Mouse (Mus musculus): ENCODE measurements around the gene Pnp. TPM values are rescaled to one million over a fixed set of nuclear protein-coding genes. Genes with fewer than 3 reads are reported as not detected.
"Not testable (repeated sequence)": the region's sequence is repeated elsewhere in the genome, so short reads cannot be mapped to it uniquely, and the experiment has no call there.

The Pnp gene
- polyA plus RNA-seq, 1 experiment from 2014 or later = 28.2 TPM

DNA sequence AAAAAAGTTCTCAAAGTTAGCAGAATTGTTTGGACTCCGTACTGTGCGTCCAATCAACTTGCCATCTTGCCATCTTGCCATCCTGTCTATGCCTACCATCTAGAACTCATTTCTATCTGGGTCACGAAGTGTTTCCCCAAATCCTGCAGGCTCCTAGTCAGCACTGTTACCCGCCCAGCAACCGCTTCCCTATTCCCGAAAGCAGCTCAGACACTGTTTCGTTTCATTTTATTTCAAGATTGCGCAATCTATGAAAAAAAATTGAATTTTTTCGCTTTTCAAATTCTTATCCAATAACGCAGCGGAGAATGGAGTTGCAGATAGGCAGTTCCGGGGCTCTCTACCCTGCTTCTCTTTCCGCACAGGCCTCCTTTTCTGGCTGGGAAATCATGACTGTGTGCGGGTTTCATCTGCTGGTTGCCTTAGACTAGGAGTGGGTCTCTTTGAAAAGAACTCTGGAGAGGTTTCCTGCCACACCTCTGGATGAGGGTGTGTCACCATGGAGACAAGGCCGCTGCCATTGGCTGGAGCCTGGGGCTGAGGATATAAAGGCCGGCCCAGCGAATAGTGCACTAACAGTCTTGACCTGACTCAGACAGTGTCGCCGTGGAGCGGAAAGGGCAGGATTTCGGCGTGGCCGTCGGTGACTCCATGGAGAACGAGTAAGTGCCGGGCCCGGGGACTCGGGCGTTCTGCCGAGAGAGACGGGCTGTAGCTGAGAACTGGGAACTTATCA lies 13.2 kb downstream of the Pnp start, which contains the start of gene Gm49342:
Gene Gm49342, plus strand, starts transcription at position 586 of the 736 bp plus-strand sequence.
- Histone ChIP-seq H3K4me2 (ENCODE audit: low read length) (peak within 1 kb of the TSS; percentile 57), H3K9me3 (replicated peaks; ENCODE audit: control insufficient read depth, low read length) (no peaks in the 10 kb centered on the region), H3K4me1 (ENCODE audit: control insufficient read depth, insufficient read depth, low read length) (no peaks in the 10 kb centered on the region), H3K27me3 (replicated peaks; ENCODE audit: control insufficient read depth, insufficient read depth, low read length) (no peaks in the 10 kb centered on the region), H3K4me3 (ENCODE audit: low read depth, low read length) (peak within 1 kb of the TSS; percentile 41), H3K9ac (ENCODE audit: low read length) (peak within 1 kb of the TSS; percentile 59), H3K27ac (ENCODE audit: low read depth, low read length) (peak within 1 kb of the TSS; percentile 75), H3K36me3 (ENCODE audit: control insufficient read depth, insufficient read depth, low read length) (no peaks in the 10 kb centered on the region)
- DNase-seq (ENCODE audit: low spot score) (peak; percentile 90), ATAC-seq (peak; percentile 97)
- whole genome bisulfite sequencing = 14% methylated on average over 31 of the region's 31 CpGs

DNA sequence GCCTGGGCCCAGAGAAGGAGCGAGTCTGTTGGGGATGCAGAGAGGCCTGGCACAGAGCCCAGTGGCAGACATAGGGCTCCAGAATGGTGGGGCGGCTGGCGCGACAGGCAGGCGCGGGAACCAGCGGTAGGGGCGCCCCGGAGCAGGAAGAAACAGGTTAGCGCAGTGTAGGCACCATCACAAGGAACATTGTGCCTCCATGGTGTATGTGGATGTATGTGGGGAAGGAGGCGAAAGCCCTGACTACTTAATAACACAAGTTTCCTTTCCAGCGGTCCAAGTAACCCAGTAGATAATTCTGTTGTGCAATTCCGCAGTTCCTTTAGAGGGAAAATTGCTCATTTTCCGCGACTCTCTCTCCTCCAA lies 13.8 kb downstream of the Pnp start:
- H3K27ac ChIP-seq (ENCODE audit: low read depth, low read length) = peak overlapping the region; percentile 75
- 0% methylated on average over 14 of the region's 15 CpGs for WGBS

DNA sequence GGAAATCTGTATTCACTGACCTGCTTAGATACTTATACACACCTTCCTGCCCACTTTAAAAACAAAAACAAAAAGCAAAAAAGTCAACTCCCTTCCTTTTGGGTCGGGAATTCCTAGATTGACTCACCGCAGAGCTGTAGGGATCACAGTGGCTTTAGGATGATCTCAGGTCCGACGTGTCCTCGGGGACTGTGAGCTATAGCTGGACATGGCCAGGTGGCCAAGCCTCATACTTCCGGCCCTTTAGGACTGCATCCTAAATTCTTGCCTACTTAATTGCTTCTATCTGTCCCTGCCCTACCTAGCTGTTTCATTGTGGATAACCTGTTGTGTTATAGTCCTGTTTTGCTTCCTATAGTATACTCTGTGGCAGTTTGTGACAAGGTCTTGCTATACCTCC lies 14.2 kb downstream of the Pnp start:
- 4% methylated on average over 6 of the region's 6 CpGs for WGBS
- not testable (repeated sequence) for H3K9me3 ChIP-seq (replicated peaks; ENCODE audit: control insufficient read depth, low read length); H3K4me1 ChIP-seq (ENCODE audit: control insufficient read depth, insufficient read depth, low read length); DNase-seq (ENCODE audit: low spot score); H3K36me3 ChIP-seq (ENCODE audit: control insufficient read depth, insufficient read depth, low read length); H3K27me3 ChIP-seq (replicated peaks; ENCODE audit: control insufficient read depth, insufficient read depth, low read length)
- peak overlapping the region; percentile 41 for H3K4me3 ChIP-seq (ENCODE audit: low read depth, low read length)
- 0 out of 2 replicates have a peak, but pooled peaks have one; percentile 10 for ATAC-seq
- peak overlapping the region; percentile 59 for H3K9ac ChIP-seq (ENCODE audit: low read length)
- H3K4me2 ChIP-seq (ENCODE audit: low read length) = peak overlapping the region; percentile 57
- peak overlapping the region; percentile 75; the same call in 1 of the 2 replicates for H3K27ac ChIP-seq (ENCODE audit: low read depth, low read length)

More for the DNA sequence above, 13.8 kb downstream of the Pnp start:
- H3K36me3 ChIP-seq (ENCODE audit: control insufficient read depth, insufficient read depth, low read length); H3K27me3 ChIP-seq (replicated peaks; ENCODE audit: control insufficient read depth, insufficient read depth, low read length); H3K9me3 ChIP-seq (replicated peaks; ENCODE audit: control insufficient read depth, low read length); H3K4me1 ChIP-seq (ENCODE audit: control insufficient read depth, insufficient read depth, low read length): not testable (repeated sequence)
- DNase-seq (ENCODE audit: low spot score) (peak; percentile 64), ATAC-seq (peak; percentile 97)
- H3K9ac ChIP-seq (ENCODE audit: low read length) = peak overlapping the region; percentile 59
- peak overlapping the region; percentile 57 for H3K4me2 ChIP-seq (ENCODE audit: low read length)
- peak overlapping the region; percentile 41 for H3K4me3 ChIP-seq (ENCODE audit: low read depth, low read length)

DNA sequence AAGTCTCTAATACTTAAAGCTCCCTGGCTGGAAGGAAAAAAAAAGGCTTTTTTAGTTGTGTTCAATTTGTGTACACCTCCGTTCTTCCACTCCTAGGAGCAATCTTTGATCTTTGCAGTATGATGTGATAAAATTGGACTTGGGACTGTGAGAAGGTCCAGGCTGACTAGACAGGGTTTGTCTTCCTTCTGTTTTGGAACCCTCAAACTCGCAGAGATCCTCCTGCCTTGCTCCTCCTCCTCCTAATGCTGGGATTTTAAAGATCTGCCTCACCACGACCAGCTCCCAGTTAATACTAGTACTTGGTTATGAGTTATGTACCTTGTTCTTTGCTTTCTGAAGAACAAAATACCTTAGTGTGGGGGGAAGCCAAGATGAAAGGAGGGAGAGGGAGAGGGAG lies 14.6 kb downstream of the Pnp start:
- not testable (repeated sequence) for H3K36me3 ChIP-seq (ENCODE audit: control insufficient read depth, insufficient read depth, low read length); DNase-seq (ENCODE audit: low spot score); H3K27me3 ChIP-seq (replicated peaks; ENCODE audit: control insufficient read depth, insufficient read depth, low read length); H3K4me1 ChIP-seq (ENCODE audit: control insufficient read depth, insufficient read depth, low read length); H3K27ac ChIP-seq (ENCODE audit: low read depth, low read length); H3K9me3 ChIP-seq (replicated peaks; ENCODE audit: control insufficient read depth, low read length); ATAC-seq
- Histone ChIP-seq H3K4me2 (ENCODE audit: low read length) (peak overlapping the region; percentile 57), H3K9ac (ENCODE audit: low read length) (peak overlapping the region; percentile 59; the same call in 1 of the 2 replicates), H3K4me3 (ENCODE audit: low read depth, low read length) (peak overlapping the region; percentile 41)
- 21% methylated on average over 3 of the region's 3 CpGs for WGBS

DNA sequence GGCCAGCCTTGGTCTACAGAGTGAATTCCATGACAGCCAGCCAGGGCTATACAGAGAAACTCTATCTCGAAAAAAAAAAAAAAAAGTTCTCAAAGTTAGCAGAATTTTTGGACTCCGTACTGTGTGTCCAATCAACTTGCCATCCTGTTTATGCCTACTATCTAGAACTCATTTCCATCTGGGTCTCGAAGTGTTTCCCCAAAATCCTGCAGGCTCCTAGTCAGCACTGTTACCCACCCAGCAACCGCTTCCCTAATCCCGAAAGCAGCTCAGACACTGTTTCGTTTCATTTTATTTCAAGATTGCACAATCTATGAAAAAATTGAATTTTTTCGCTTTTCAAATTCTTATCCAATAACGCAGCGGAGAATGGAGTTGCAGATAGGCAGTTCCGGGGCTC lies 24.6 kb downstream of the Pnp start:
- no peak overlapping the region for H3K27ac ChIP-seq (ENCODE audit: low read depth, low read length)
- H3K36me3 ChIP-seq (ENCODE audit: control insufficient read depth, insufficient read depth, low read length) = peaks cover 4% of the 10 kb centered on the region; the same call in 1 of the 2 replicates
- ATAC-seq (no peak), DNase-seq (ENCODE audit: low spot score) (no peak)
- no peak overlapping the region for H3K4me3 ChIP-seq (ENCODE audit: low read depth, low read length)
- H3K9me3 ChIP-seq (replicated peaks; ENCODE audit: control insufficient read depth, low read length) = no peaks in the 10 kb centered on the region
- H3K4me1 ChIP-seq (ENCODE audit: control insufficient read depth, insufficient read depth, low read length) = no peaks in the 10 kb centered on the region
- WGBS = 88% methylated on average over 10 of the region's 10 CpGs
- no peak overlapping the region for H3K9ac ChIP-seq (ENCODE audit: low read length)
- H3K27me3 ChIP-seq (replicated peaks; ENCODE audit: control insufficient read depth, insufficient read depth, low read length) = no peaks in the 10 kb centered on the region
- no peak overlapping the region for H3K4me2 ChIP-seq (ENCODE audit: low read length)

DNA sequence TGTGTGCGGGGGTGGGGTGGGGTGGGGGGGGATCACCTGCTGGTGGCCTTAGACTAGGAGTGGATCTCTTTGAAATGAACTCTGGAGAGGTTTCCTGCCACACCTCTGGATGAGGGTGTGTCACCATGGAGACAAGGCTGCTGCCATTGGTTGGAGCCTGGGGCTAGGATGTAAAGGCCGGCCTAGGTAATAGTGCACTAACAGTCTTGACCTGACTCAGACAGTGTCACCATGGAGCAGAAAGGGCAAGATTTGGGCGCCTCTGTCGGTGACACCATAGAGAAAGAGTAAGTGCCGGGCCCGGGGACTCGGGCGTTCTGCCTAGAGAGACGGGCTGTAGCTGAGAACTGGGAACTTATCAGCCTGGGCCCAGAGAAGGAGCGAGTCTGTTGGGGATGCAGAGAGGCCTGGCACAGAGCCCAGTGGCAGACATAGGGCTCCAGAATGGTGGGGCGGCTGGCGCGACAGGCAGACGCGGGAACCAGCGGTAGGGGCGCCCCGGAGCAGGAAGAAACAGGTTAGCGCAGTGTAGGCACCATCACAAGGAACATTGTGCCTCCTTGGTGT lies 25.1 kb downstream of the Pnp start, which contains the start of gene Pnp2:
Gene Pnp2, plus strand, starts transcription at position 51 of the 567 bp plus-strand sequence.
- not testable (repeated sequence) for H3K4me1 ChIP-seq (ENCODE audit: control insufficient read depth, insufficient read depth, low read length); H3K4me3 ChIP-seq (ENCODE audit: low read depth, low read length); H3K27me3 ChIP-seq (replicated peaks; ENCODE audit: control insufficient read depth, insufficient read depth, low read length); H3K9ac ChIP-seq (ENCODE audit: low read length); H3K36me3 ChIP-seq (ENCODE audit: control insufficient read depth, insufficient read depth, low read length); H3K27ac ChIP-seq (ENCODE audit: low read depth, low read length); H3K9me3 ChIP-seq (replicated peaks; ENCODE audit: control insufficient read depth, low read length)
- WGBS = 5% methylated on average over 16 of the region's 19 CpGs
- H3K4me2 ChIP-seq (ENCODE audit: low read length) = peak within 1 kb of the TSS; percentile 33
- peak; percentile 94 for ATAC-seq
- peak; percentile 35 for DNase-seq (ENCODE audit: low spot score)

GRCm38 (mm10) chr14:50956724-50957123 lies 25.8 kb downstream of the Pnp start:
- not testable (repeated sequence) for ATAC-seq; H3K4me2 ChIP-seq (ENCODE audit: low read length); H3K9me3 ChIP-seq (replicated peaks; ENCODE audit: control insufficient read depth, low read length); H3K27me3 ChIP-seq (replicated peaks; ENCODE audit: control insufficient read depth, insufficient read depth, low read length); DNase-seq (ENCODE audit: low spot score); H3K27ac ChIP-seq (ENCODE audit: low read depth, low read length); H3K4me3 ChIP-seq (ENCODE audit: low read depth, low read length); H3K36me3 ChIP-seq (ENCODE audit: control insufficient read depth, insufficient read depth, low read length); H3K4me1 ChIP-seq (ENCODE audit: control insufficient read depth, insufficient read depth, low read length); H3K9ac ChIP-seq (ENCODE audit: low read length)
- WGBS = 81% methylated on average over 6 of the region's 6 CpGs

DNA sequence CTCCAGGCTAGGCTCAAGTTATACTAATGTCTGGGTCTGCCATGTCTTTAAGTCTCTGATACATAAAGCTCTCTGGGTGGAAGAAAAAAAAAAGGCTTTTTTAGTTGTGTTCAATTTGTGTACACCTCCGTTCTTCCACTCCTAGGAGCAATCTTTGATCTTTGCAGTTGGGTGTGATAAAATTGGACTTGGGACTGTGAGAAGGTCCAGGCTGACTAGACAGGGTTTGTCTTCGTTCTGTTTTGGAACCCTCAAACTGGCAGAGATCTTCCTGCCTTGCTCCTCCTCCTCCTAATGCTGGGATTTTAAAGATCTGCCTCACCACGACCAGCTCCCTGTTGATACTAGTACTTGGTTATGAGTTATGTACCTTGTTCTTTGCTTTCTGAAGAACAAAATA lies 26.3 kb downstream of the Pnp start:
- not testable (repeated sequence) for H3K27me3 ChIP-seq (replicated peaks; ENCODE audit: control insufficient read depth, insufficient read depth, low read length); H3K4me2 ChIP-seq (ENCODE audit: low read length); H3K9ac ChIP-seq (ENCODE audit: low read length); ATAC-seq; H3K27ac ChIP-seq (ENCODE audit: low read depth, low read length); H3K4me3 ChIP-seq (ENCODE audit: low read depth, low read length); DNase-seq (ENCODE audit: low spot score); H3K4me1 ChIP-seq (ENCODE audit: control insufficient read depth, insufficient read depth, low read length); H3K9me3 ChIP-seq (replicated peaks; ENCODE audit: control insufficient read depth, low read length); H3K36me3 ChIP-seq (ENCODE audit: control insufficient read depth, insufficient read depth, low read length)
- 67% methylated on average over 3 of the region's 3 CpGs for WGBS
